Mouse (Mus musculus) layer of hippocampus, postnatal 25 days (tissue): Measurements from ENCODE around the gene Irf2. TPM values are rescaled to one million over a fixed set of nuclear protein-coding genes. Genes with fewer than 3 reads are reported as not detected.
A peak's percentile ranks its signal among the peaks of the same experiment; 100 is the strongest.

Experiments
- DNase-seq, 2 experiments: peaks; one replicate each; pipeline ENCODE4 v3.0.0; 2022; ENCODE audit warnings: mixed read lengths in 2 of 2, low spot score in 1 of 2; ENCODE audit errors: extremely low spot score in 1 of 2
- total RNA-seq, 2 experiments: library from RNA; stranded (reverse); gene quantifications; 2 replicates each; pipeline ENCODE4 v1.2.3; 2021

Irf2 gene
- total RNA-seq, 2 experiments from 2014 or later: 46.3 to 50.8 TPM

GRCm38 (mm10) chr8:46865428-46865827 lies 125.9 kb downstream of the Irf2 start:
- DNase-seq: no peak

GRCm38 (mm10) chr8:46867440-46867839 lies 127.9 kb downstream of the Irf2 start:
- DNase-seq: no peak

GRCm38 (mm10) chr8:46868346-46869065 lies 129.0 kb downstream of the Irf2 start:
- DNase-seq: no peak

- no peak for DNase-seq
Observed at GRCm38 (mm10) chr8:46869521-46869925, 130.0 kb downstream of the Irf2 start.

- DNase-seq: no peak
Observed at GRCm38 (mm10) chr8:46871086-46871485, 131.6 kb downstream of the Irf2 start.

GRCm38 (mm10) chr8:46875615-46876293 lies 136.2 kb downstream of the Irf2 start:
- no peak for DNase-seq

GRCm38 (mm10) chr8:46881348-46881747 lies 141.8 kb downstream of the Irf2 start:
- DNase-seq: no peak

GRCm38 (mm10) chr8:46881755-46882419 lies 142.4 kb downstream of the Irf2 start:
- no peak for DNase-seq

- no peak for DNase-seq
Observed at GRCm38 (mm10) chr8:46882743-46883142, 143.2 kb downstream of the Irf2 start.

GRCm38 (mm10) chr8:46883232-46884000 lies 143.9 kb downstream of the Irf2 start:
- no peak for DNase-seq

GRCm38 (mm10) chr8:46885786-46886185 lies 146.3 kb downstream of the Irf2 start:
- no peak for DNase-seq

- DNase-seq: no peak
Observed at GRCm38 (mm10) chr8:46886216-46886615, 146.7 kb downstream of the Irf2 start.

- DNase-seq: no peak
Observed at GRCm38 (mm10) chr8:46887396-46887795, 147.9 kb downstream of the Irf2 start.

- no peak for DNase-seq
Observed at GRCm38 (mm10) chr8:46888575-46888974, 149.0 kb downstream of the Irf2 start.

GRCm38 (mm10) chr8:46890241-46890640 lies 150.7 kb downstream of the Irf2 start:
- no peak for DNase-seq

GRCm38 (mm10) chr8:46892511-46893273 lies 153.2 kb downstream of the Irf2 start:
- peak in 1 of 2 experiments; percentile 9 for DNase-seq

GRCm38 (mm10) chr8:46894385-46894784 lies 154.9 kb downstream of the Irf2 start:
- no peak for DNase-seq

GRCm38 (mm10) chr8:46896005-46896404 lies 156.5 kb downstream of the Irf2 start:
- DNase-seq: no peak

- no peak for DNase-seq
Observed at GRCm38 (mm10) chr8:46896704-46897103, 157.2 kb downstream of the Irf2 start.
